Mouse (Mus musculus) neutrophil, adult 59 days (primary cell): Measurements from ENCODE around the gene Dcpp1. TPM values are rescaled to one million over a fixed set of nuclear protein-coding genes. Genes with fewer than 3 reads are reported as not detected.

Experiments used
- total RNA-seq, 2 experiments: library from RNA; stranded (reverse); gene quantifications; 1 replicate in 1 of 2; 2 replicates in 1 of 2; pipeline ENCODE4 v1.2.4; 2023

Gene Dcpp1
- not detected for total RNA-seq

GRCm38 (mm10) chr17:23880576-23880975, at the start of gene Dcpp1, which contains the start of gene Dcpp2:
TSS of gene Dcpp1 (plus strand) at chr17:23880876.
TSS of gene Dcpp2 (plus strand) at chr17:23880880.

DNA sequence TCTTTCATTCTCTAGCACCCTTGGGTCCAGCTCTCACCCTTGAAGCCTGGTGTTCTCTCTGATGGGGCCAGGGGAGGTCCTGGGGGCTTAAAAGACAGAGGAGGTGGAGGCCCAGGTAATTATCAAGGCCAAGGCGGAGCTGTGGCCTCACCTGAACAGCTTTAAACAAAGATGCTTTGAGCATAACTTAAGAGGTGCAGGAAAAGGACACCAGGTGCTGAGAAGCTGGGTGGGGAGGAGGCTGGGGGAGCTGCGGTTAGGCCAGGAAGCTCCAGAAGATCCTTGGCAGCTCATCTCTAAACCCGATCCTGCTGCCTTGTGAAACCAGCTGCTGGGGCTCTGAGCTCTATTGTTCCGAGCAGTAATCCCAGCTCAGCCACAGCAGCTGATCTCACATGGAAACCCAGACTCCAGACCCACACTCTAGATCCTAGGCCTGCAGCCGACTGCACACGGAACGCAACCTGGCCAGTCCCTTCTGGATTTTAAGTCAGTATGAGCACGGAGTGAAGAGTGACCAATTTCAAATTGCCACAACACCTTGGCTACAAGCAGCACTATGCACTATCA, 44.6 kb upstream of the Dcpp1 start, which contains the start of gene Prss33:
TSS of gene Prss33 (minus strand) at position 51 of the 570 bp plus-strand sequence.

DNA sequence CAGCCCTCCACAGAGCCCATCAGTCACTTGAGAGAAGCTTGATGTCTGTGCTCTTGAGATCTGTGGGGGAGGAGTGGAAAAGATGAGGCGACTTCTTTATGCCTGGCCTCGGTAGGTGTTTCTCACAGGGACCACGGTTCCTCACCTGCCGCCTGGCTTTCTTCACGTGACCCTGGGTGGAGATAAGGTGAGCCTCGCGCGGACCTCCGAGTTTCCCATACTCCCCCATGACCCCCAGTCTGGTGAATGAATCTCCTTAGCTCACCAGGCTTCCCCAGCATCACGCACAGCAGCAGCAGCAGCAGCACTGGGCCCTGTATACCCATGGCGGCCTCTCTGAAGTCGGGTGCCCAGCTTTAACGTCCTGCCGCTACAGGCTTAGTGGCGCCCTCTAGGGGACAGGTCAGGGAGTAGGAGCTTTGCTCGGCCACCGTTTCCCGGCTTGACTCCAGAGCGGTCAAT, 36.8 kb upstream of the Dcpp1 start, which contains the start of the genes Prss32 and Prss41:
TSS of gene Prss32 (plus strand) at position 44 of the 462 bp plus-strand sequence.
TSS of gene Prss41 (minus strand) at position 361 of the 462 bp plus-strand sequence.

DNA sequence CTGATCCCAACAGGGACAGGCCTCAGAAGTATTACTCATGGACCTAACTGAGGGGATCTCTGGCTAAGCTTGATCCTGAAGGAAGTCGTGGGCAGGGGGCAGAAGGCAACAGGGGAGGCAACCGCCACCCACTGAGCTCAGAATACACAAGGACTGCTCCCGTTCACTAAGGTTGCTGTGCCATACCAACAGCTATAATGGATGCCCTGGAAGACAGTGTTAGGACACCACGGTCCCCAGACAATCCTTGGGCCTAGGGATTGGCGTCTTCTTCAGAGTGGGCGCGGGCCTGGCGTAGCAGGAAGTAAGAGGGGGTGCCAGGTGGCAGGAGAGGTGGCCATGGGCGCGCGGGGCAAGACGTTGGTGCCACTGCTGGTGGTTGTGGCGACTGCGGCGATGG, 12.9 kb upstream of the Dcpp1 start, which contains the start of gene Prss21:
TSS of gene Prss21 (plus strand) at position 301 of the 400 bp plus-strand sequence.

GRCm38 (mm10) chr17:23917158-23917557, 36.5 kb downstream of the Dcpp1 start, which contains the start of gene Dcpp3:
TSS of gene Dcpp3 (plus strand) at chr17:23917458.

Other genes with a start within 250 kb of the Dcpp1 start
- gene Mmp25, start 235.6 kb upstream of the Dcpp1 start, total RNA-seq = 100 to 1,000 TPM; 161 to 190 TPM
- gene Bicdl2, start 220.4 kb upstream of the Dcpp1 start, total RNA-seq = 1 to 10 TPM; 2.6 to 2.8 TPM
- gene Hcfc1r1, start 207.3 kb upstream of the Dcpp1 start, total RNA-seq = 10 to 100 TPM; 48.9 to 58.6 TPM
- 10 to 100 TPM; 17.9 to 22.9 TPM for gene Thoc6, start 207.0 kb upstream of the Dcpp1 start, total RNA-seq
- 1 to 10 TPM; 4.0 to 4.9 TPM for gene Tnfrsf12a, start 203.4 kb upstream of the Dcpp1 start, total RNA-seq
- not detected for gene Cldn6, start 201.6 kb upstream of the Dcpp1 start, total RNA-seq
- gene Cldn9, start 196.8 kb upstream of the Dcpp1 start, total RNA-seq = not detected
- not detected for gene 1520401A03Rik, start 158.1 kb upstream of the Dcpp1 start, total RNA-seq
- gene Pkmyt1, start 154.5 kb upstream of the Dcpp1 start, total RNA-seq = 10 to 100 TPM; 39.0 to 46.1 TPM
- gene Paqr4, start 140.0 kb upstream of the Dcpp1 start, total RNA-seq = 1 to 10 TPM; 2.8 to 4.6 TPM
- gene Kremen2, start 135.0 kb upstream of the Dcpp1 start, total RNA-seq = not detected
- 1 to 10 TPM; 6.5 to 7.1 TPM for gene Flywch1, start 109.3 kb upstream of the Dcpp1 start, total RNA-seq
- not detected for gene Flywch2, start 94.8 kb upstream of the Dcpp1 start, total RNA-seq
- 100 to 1,000 TPM; 541 to 597 TPM for gene Srrm2, start 90.3 kb upstream of the Dcpp1 start, total RNA-seq
- gene Elob, start 51.7 kb upstream of the Dcpp1 start, total RNA-seq = 100 to 1,000 TPM; 152 to 189 TPM
- gene Prss33, start 44.8 kb upstream of the Dcpp1 start, total RNA-seq = not detected
- gene Prss32, start 37.0 kb upstream of the Dcpp1 start, total RNA-seq = not detected
- not detected for gene Prss41, start 36.7 kb upstream of the Dcpp1 start, total RNA-seq
- not detected for gene Prss21, start 12.8 kb upstream of the Dcpp1 start, total RNA-seq
- not detected for gene Dcpp2, start within 50 bp of the Dcpp1 start, total RNA-seq
- gene Dcpp3, start 36.6 kb downstream of the Dcpp1 start, total RNA-seq = not detected
- gene Sbp, start 60.8 kb downstream of the Dcpp1 start, total RNA-seq = not detected
- not detected for gene Sbpl, start 74.4 kb downstream of the Dcpp1 start, total RNA-seq
- not detected for gene Prss30, start 99.7 kb downstream of the Dcpp1 start, total RNA-seq
- gene Prss22, start 117.2 kb downstream of the Dcpp1 start, total RNA-seq = under 1 TPM in 1 of 2 experiments, not detected in 1; 0.36 TPM
- gene Prss27, start 157.3 kb downstream of the Dcpp1 start, total RNA-seq = not detected
- 10 to 100 TPM; 10.3 to 13.5 TPM for gene Kctd5, start 192.6 kb downstream of the Dcpp1 start, total RNA-seq